Mouse (Mus musculus) left cerebral cortex, adult 8-10 months (tissue): ENCODE measurements at regions not wholly inside any gene's neighbourhood (a gene's known extent, or its start where the extent isn't known, plus 50 kb on each side); places are given as distances from the start of the nearest gene placed in this dataset.

Experiments
- DNase-seq, 2 experiments: peaks; one replicate each; pipeline ENCODE4 v3.0.0; 2022; ENCODE audit warnings: low spot score in 2 of 2
- microRNA-seq, 2 experiments: library from miRNA; unstranded; fragments of <30 nt; microRNA quantifications; one replicate each; pipeline ENCODE4 v1.2.0; 2022

DNA sequence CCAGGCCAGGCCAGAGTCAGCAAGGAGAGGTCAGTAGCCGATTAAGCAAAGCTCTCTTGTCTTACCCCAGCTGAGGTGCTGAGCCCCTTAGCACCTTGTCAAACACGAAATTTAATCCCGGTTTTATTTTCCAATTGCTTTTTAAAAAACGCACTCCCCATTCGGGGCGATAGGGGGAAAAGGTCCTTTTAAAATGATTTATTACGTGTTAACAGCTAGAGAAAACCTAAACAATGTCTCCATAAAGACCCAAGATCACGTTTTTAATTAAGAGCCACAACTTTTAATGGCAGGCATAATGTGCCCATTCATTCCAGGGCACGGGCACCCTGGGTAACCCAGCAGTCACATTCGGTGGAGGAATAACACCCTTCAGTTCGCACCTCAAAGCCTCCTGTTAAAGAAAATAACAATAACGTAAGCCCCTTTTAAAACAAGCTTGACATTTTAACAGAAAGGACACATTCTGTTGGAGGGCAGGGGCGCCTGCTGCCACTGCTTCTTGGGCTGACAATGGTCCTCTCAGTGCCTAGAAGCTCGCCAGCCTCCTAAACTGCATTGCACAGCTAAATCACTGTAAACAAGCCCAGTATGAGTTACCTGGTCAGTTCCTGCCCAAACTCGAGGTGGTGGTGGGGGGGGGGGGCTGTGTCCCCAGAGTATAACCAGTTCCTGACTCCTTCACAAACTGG lies 79.1 kb upstream of the Elac2 start:
- no peak for DNase-seq

DNA sequence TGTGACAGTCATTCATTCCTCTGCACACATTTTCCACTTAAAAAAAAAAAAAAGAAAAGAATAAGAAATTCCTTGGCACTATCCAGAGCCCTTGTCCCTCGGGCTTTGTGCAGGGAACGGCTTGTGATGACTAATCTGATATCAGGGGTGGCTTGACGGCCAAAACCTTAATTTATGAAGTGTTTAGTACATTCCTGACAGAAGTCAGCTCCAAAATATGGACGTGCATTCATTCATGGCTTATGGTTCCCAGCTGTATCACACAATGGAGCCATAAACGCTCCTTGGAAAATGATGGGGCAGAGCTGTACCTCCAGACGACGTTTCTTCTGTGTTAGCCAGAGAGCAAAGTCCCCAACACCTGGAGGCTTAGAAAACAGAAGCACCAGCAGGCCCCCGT lies 62.1 kb upstream of the Elac2 start:
- no peak for DNase-seq

DNA sequence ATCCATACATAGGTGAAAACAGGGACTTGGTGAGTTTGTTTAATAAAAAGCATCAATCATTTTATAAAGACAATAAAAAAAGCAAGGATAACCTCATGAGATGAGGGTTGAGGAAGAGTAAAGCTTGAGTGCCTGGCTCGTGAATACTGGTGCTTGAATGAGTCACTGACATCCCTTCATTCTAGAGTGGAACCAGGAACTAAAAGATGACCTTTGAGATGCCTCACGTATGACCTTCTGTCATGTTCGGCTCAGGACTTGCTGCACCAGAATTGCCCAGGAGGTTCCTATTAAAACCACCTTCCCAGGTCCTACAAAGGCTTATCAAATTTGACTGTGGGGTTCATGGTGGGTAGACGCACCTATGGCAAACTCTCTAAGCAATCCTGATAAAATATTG lies 61.5 kb upstream of the Elac2 start:
- DNase-seq: no peak

DNA sequence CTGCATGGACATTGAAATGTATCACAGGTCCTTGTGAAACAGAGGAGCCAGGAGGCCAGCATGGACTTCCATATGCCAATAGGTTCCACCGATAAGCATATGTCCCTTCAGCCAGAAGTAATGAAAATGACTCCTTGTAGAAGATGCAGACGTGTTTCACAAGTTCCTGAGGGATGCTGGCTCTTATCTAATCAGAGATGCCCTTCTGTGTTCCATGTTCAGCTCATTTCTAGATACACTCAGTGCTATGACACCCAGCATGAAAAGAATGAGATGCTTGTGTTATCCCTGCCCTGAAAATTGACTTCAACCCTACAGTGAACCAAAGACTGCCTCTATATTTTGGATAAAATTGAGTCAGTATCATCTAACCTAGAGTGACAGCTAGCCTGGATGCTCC lies 53.8 kb upstream of the Elac2 start:
- no peak for DNase-seq

DNA sequence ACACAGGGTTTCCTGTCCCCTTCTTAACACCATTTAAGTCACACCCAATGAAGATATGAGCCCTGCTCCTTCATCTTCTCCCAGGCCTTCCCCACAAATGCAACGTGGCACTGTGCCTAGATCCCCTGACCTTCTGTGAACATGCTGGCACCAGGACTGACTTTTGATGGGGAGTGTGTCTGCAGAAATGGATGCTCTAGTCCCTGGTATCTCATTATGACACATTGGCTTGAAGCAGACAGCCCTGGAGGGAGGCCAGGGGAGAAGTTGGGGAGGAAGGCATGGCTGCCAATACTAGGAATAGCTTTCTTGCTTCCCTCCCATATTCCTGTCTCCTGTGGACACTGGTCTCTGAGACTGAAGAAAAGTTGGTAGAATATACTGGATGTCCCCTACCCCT lies 52.9 kb upstream of the Elac2 start:
- DNase-seq: no peak

Small RNA genes lying in the stretch of these regions (microRNA-seq; reads per million reads assigned to microRNA genes)
- 0 reads per million in 2 experiments for gene Gm24275
